Mouse (Mus musculus) right cerebral cortex, adult 2 months (tissue): Measurements from ENCODE around the gene Mtf2.
"Not testable (repeated sequence)": the region's sequence is repeated elsewhere in the genome, so short reads cannot be mapped to it uniquely, and the experiment has no call there.

Experiments used
- DNase-seq, 2 experiments: peaks; one replicate each; pipeline ENCODE4 v3.0.0; 2021 to 2022; ENCODE audit warnings: low spot score in 2 of 2

Gene Mtf2

DNA sequence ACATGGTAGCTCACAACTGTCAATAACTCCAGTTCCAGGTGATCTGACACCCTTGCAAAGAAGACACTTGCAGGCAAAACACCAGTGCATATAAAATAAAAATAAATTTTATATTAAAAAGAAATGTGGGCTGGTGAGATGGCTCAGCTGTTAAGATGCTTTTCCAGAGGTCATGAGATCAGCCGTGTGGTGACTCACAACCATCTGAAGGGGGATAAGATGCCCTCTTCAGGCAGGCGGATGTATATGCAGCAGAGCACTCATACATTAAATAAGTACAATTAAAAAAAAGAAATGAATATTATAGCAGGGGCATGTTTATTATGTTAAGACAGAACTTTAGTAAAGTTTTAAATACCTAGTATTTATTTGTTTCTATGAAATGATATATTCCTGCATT is 16.9 kb downstream of the Mtf2 start:
- DNase-seq, result no peak

- DNase-seq, result no peak
Measured at GRCm38 (mm10) chr5:108085440-108085839, 20.0 kb downstream of the Mtf2 start.

DNA sequence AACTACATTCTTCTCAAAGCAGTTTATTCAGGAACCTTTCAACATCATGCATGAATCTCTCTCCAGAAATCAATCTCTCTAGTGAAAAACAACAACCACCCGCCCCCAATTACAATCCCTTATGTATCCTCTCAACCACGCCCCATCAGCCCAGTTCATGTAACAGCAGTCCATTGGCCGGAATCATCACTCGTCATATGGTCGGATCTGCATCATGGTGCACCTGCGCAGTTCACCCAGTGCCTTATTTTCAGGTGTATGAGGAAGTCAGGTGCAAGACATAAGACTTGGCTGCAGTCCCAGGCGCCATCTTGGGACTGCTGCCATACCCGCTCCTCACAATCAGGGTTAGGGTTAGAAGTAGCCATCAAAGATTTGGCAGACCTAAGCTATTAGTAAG is 27.3 kb downstream of the Mtf2 start:
- DNase-seq, result not testable (repeated sequence)

- no peak for DNase-seq
Measured at GRCm38 (mm10) chr5:108097676-108098075, 32.2 kb downstream of the Mtf2 start.

DNA sequence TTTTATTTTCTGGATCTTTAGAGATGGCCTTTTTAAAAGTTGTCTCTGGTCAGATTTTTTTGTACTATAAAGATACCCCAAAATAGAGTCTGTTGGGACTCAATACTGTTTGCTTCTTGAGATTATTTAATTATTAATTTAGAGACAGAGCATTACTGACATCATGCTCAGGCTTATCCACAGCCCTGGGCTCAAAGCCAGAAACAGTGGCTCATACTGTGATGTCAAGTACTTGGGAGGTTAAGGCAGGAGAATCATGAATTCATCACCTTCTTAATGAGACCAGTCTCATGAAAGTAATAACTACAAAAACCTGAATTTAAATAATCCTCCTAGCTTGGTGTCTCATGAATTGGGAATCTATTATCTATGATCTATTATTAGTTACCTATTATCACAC is 34.7 kb downstream of the Mtf2 start:
- no peak for DNase-seq

DNA sequence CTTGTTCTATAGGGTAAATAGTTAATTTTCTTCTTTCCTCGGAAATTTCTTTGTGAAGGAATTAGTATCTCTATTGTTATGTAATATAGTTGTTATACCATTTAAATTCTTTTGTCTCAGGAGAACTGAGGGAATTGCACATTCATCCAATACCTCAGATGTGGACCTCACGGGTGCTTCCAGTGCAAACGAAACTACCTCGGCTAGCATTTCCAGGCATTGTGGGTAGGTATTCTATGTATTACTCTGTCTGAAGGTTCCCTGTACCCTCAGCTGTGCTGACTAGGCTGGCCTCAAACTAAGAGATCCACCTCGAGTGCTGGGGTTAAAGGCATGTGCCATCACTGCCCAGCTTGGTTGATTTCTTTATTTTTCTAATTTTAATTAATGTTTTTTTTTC is 38.8 kb downstream of the Mtf2 start:
- DNase-seq, result no peak

- no peak for DNase-seq
Measured at GRCm38 (mm10) chr5:108109346-108109745, 43.9 kb downstream of the Mtf2 start.

GRCm38 (mm10) chr5:108117693-108118092 is 52.2 kb downstream of the Mtf2 start:
- no peak for DNase-seq

DNA sequence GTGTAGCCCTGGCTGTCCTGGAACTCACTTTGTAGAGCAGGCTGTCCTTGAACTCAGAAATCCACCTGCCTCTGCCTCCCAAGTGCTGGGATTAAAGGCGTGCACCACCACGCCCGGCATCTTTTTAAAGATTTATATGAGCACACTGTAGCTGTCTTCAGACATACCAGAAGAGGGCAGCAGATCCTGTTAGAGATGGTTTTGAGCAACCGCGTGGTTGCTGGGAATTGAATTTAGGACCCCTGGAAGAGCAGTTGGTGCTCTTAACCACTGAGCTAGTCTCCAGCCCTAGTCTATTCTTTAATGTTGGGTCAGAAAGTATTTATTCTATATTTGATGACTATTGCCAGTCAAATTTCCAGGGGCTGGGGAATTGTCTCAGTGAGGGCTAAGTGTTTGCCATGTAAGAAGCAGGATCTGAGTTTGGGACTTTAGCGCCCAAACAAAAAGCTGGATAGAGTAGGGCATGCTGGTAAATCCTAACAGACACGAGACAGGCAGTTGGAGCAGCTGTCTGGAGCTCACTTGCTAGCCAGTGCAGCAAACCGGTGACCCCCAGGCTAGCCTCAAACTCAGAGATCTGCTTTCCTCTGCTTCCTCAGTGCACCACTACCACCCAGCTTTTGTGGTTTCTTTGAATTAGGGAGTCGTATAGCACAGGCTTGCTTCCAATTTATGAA is 54.9 kb downstream of the Mtf2 start:
- DNase-seq, result no peak

GRCm38 (mm10) chr5:108131849-108132440 is 66.5 kb downstream of the Mtf2 start:
- DNase-seq, result no peak

DNA sequence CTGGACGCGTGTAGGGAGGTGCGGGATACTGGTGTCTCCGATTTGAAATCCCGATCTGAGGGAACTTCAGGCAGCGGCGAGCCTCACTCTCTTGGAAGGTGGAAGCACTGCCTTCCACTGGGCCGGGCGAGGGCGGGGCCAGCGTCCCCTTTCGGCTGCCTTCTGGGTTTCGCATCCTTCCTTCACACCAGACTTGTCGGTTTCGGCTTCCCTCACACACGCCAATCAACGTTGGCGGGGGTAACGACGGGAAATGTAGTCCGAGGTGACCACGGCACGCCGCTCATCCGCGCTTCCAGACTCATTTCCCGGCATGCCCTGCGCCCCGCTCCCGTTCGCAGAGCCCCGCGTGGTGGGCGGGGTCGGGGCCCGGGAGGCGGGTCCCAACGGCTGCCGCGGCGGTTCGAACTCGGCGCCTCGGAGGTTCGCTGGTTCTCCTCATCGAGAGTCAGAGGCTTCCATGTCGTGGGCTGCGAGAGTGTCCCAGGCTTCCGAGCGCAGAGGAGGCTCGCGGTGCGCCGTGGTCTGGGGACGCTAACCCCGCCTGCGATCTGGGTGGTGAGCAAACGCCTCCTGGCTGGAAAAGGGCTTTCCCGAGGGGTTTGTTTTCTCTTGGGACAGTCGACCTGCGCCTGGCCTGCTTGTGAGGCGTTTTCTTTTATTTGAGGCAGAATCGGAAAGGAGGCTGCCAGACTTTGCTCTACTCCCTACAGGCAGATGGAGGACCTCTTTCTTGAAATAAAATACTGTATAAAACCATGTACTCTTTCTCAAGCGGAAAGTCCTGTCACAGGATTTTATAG is 67.2 kb downstream of the Mtf2 start, which contains the start of the genes Tmed5 and Ccdc18:
Gene Tmed5, minus strand, starts transcription at position 180 of the 803 bp plus-strand sequence.
Gene Ccdc18, plus strand, starts transcription at position 435 of the 803 bp plus-strand sequence.
- DNase-seq, result peak; percentile 96 to 99

DNA sequence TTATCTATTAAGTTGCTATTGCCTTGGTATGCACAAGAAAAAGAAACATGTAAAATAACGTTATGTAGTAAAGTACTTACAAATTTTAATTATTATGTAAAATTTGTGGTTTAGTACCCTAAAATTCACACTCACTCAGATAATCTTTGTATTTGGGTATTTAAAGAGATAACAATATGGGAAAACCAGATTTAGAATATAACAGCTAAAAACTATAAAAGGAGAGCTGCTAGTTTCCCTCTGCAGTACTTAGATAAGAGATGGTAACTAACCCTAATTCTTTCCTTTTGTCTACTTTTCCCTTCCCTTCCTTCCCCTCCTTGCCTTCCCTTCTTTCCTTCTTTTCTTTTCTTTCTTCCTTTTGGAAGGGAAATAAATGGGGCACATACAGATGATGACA is 87.1 kb downstream of the Mtf2 start:
- no peak for DNase-seq
